Mouse (Mus musculus): ENCODE results near the gene Olfr777. TPM values are rescaled to one million over a fixed set of nuclear protein-coding genes. Genes with fewer than 3 reads are reported as not detected.
"Not testable (repeated sequence)": the region's sequence is repeated elsewhere in the genome, so short reads cannot be mapped to it uniquely, and the experiment has no call there.

Olfr777 gene
- not detected for polyA plus RNA-seq (2012; fragmentation: generic; extraction: Trizol)
- long read RNA-seq, experiment 1: 0 reads
- long read RNA-seq, experiment 2: 0 reads

DNA sequence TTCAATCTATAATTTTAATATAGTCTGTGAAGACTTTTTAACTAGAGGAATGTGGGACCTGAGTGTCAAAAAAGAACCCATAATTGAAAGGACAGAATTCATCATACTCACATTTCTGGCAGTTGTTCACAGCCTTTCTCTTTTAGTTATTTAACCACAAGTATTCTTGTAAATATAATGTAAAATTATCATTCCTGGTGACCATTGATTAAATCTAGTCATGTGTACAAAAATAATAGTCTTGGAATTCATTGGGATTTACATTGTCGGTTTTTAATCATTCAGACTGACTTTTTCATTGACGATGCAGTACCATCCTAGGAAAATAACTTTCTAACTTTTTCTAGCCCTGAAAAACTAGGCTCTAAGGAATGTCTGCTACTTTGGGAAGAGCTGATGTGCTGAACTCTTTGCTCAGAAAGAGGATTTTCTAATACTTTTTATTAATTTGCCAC lies at the start of gene Olfr777:
Gene Olfr777 (minus strand): TSS at position 405 of the 455 bp plus-strand sequence.
- H3ac ChIP-seq (ENCODE audit: control insufficient read depth, insufficient read length, low read depth): no peak within 1 kb of the TSS
- no peaks in the 10 kb centered on the region for H3K79me2 ChIP-seq (ENCODE audit: control insufficient read depth, insufficient read depth)
- no peaks in the 10 kb centered on the region for H3K79me3 ChIP-seq (ENCODE audit: low read depth)
- H3K4me3 ChIP-seq (ENCODE audit: insufficient read depth, poor library complexity, severe bottlenecking): no peak within 1 kb of the TSS
- no peaks in the 10 kb centered on the region for H3K27me3 ChIP-seq (ENCODE audit: control insufficient read depth, insufficient read depth, insufficient read length)
- no peak for TF ChIP-seq CEBPB (IDR thresholded peaks at IDR 0.05; ENCODE audit: low read depth)
- no peak for TF ChIP-seq MYOD1 (IDR thresholded peaks at IDR 0.05; ENCODE audit: control insufficient read depth, insufficient read length, low read depth)
- no peak for TF ChIP-seq MYOG (IDR thresholded peaks at IDR 0.05; ENCODE audit: control insufficient read depth, extremely low read depth, insufficient read length)
- TF ChIP-seq FOSL1 (IDR thresholded peaks at IDR 0.05; ENCODE audit: insufficient read depth, low read length, poor library complexity, severe bottlenecking): no peak
- no peak for TF ChIP-seq CTCF (IDR thresholded peaks at IDR 0.05; ENCODE audit: control insufficient read depth, insufficient read depth, insufficient read length)
- TF ChIP-seq MAX (IDR thresholded peaks at IDR 0.05): no peak
- TF ChIP-seq USF1 (IDR thresholded peaks at IDR 0.05; ENCODE audit: low read depth): no peak
- no peaks in the 10 kb centered on the region for H3K36me3 ChIP-seq (ENCODE audit: control insufficient read depth, insufficient read depth)

DNA sequence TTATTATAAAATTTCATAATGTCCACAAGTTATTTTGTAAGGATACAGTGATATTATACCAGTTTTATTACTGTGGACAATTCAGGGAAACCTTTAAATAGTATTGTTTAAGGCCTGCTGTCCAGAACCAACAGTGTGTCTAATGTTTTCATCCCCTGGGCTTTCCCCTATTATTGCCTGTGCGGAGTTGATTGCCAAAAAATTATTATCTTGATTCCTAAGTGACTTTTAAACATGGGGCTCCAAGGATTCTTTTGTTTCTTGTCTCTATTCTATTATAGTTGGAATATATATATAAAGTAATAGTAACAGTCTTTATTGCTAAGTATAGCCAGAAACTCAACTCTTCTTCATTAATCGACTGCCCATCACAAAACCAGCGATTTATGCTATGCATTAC lies 46.5 kb upstream of the Olfr777 start, which contains the start of gene Olfr780:
Gene Olfr780 (plus strand): TSS at position 301 of the 400 bp plus-strand sequence.
- H3K79me2 ChIP-seq (ENCODE audit: control insufficient read depth, insufficient read depth): no peaks in the 10 kb centered on the region
- H3K27me3 ChIP-seq (ENCODE audit: control insufficient read depth, insufficient read depth, insufficient read length): no peaks in the 10 kb centered on the region
- H3K79me3 ChIP-seq (ENCODE audit: low read depth): no peaks in the 10 kb centered on the region
- no peak within 1 kb of the TSS for H3K4me3 ChIP-seq (ENCODE audit: insufficient read depth, poor library complexity, severe bottlenecking)
- no peaks in the 10 kb centered on the region for H3K36me3 ChIP-seq (ENCODE audit: control insufficient read depth, insufficient read depth)
- H3ac ChIP-seq (ENCODE audit: control insufficient read depth, insufficient read length, low read depth): no peak within 1 kb of the TSS
- TF ChIP-seq CEBPB (IDR thresholded peaks at IDR 0.05; ENCODE audit: low read depth) (no peak), CTCF (IDR thresholded peaks at IDR 0.05; ENCODE audit: control insufficient read depth, insufficient read depth, insufficient read length) (no peak), MYOD1 (IDR thresholded peaks at IDR 0.05; ENCODE audit: control insufficient read depth, insufficient read length, low read depth) (no peak), MYOG (IDR thresholded peaks at IDR 0.05; ENCODE audit: control insufficient read depth, extremely low read depth, insufficient read length) (no peak), MAX (IDR thresholded peaks at IDR 0.05) (no peak), USF1 (IDR thresholded peaks at IDR 0.05; ENCODE audit: low read depth) (no peak), FOSL1 (IDR thresholded peaks at IDR 0.05; ENCODE audit: insufficient read depth, low read length, poor library complexity, severe bottlenecking) (no peak)

DNA sequence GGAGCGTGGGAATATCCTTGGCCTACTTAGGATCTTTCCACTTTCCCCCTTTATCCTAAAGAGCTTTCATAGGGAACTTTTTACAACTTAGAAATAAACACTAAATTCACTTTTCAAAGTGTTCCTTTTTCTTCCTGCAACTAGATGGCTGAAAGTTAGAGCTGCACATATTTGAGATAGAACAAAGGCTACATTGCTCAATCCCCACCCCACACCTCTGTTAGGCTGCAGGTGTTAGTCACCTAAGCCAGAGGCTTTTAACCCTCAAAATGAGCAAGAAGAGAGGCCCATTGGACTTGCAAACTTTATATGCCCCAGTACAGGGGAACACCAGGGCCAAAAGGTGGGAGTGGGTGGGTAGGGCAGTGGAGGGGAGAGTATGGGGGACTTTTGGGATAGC lies 42.2 kb upstream of the Olfr777 start:
- H3K79me3 ChIP-seq (ENCODE audit: low read depth); H3ac ChIP-seq (ENCODE audit: control insufficient read depth, insufficient read length, low read depth); H3K36me3 ChIP-seq (ENCODE audit: control insufficient read depth, insufficient read depth); H3K27me3 ChIP-seq (ENCODE audit: control insufficient read depth, insufficient read depth, insufficient read length); H3K79me2 ChIP-seq (ENCODE audit: control insufficient read depth, insufficient read depth); H3K4me3 ChIP-seq (ENCODE audit: insufficient read depth, poor library complexity, severe bottlenecking): not testable (repeated sequence)

DNA sequence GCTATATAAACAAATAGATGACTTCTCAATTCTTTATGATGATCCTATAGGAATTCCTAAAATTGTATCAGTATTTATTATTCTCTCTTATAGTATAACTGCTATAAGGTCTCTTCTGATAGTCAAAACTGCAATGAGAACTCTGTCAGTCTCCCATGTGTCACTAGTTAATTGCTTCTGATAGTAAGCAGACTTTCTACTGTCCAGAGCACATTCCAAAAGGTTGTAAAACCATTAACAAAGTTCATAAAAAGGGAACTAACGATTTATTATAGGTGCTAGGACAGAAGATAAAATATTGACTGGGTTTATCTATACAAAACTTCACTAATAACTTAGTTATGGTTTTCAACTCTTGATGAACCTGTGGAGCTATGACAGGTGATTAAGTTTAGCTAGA lies 41.7 kb upstream of the Olfr777 start:
- H3ac ChIP-seq (ENCODE audit: control insufficient read depth, insufficient read length, low read depth); H3K79me2 ChIP-seq (ENCODE audit: control insufficient read depth, insufficient read depth); H3K79me3 ChIP-seq (ENCODE audit: low read depth); H3K36me3 ChIP-seq (ENCODE audit: control insufficient read depth, insufficient read depth); H3K4me3 ChIP-seq (ENCODE audit: insufficient read depth, poor library complexity, severe bottlenecking); H3K27me3 ChIP-seq (ENCODE audit: control insufficient read depth, insufficient read depth, insufficient read length): not testable (repeated sequence)

DNA sequence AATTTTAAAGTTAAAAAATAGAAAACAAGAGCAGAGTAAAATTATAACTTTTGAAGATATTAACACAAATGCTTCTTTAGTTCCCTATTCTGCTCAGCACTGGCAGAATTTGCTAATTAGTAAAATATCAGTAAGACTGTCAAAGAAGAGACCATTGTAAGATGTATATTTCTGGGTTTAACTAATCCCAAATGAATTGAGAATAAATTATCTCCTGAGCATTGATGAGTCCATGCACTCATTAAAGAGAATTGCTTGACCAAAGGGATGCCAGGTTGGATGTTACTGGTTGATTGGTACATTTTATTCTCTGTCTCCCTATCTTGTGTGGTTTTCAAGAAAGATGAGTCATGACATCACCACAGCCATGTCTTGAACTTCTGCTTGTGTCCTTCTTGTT lies 12.5 kb downstream of the Olfr777 start, which contains the start of gene Olfr776:
Gene Olfr776 (plus strand): TSS at position 301 of the 400 bp plus-strand sequence.
- no peaks in the 10 kb centered on the region for H3K79me3 ChIP-seq (ENCODE audit: low read depth)
- H3K79me2 ChIP-seq (ENCODE audit: control insufficient read depth, insufficient read depth): no peaks in the 10 kb centered on the region
- no peak within 1 kb of the TSS for H3K4me3 ChIP-seq (ENCODE audit: insufficient read depth, poor library complexity, severe bottlenecking)
- H3ac ChIP-seq (ENCODE audit: control insufficient read depth, insufficient read length, low read depth): no peak within 1 kb of the TSS
- H3K27me3 ChIP-seq (ENCODE audit: control insufficient read depth, insufficient read depth, insufficient read length): no peaks in the 10 kb centered on the region
- no peaks in the 10 kb centered on the region for H3K36me3 ChIP-seq (ENCODE audit: control insufficient read depth, insufficient read depth)
- TF ChIP-seq MYOG (IDR thresholded peaks at IDR 0.05; ENCODE audit: control insufficient read depth, extremely low read depth, insufficient read length): no peak

DNA sequence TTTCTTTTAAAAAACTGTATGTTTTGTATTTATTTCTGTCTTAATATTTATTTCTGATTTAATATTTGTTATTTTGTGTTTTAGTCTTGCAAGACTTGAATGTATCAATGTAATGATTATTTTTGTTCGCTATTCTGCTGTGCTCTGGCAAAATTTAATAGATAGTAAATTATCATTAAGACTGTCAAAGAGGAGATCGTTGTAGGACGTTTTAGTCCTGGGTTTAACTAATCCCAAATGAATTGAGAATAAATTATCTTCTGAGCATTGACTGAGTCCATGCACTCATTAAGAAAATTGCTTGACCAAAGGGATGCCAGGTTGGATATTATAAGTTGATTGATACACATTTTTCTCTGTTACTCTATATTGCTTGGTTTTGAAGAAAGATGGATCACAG lies 23.2 kb downstream of the Olfr777 start, which contains the start of gene Olfr775:
Gene Olfr775 (plus strand): TSS at position 301 of the 400 bp plus-strand sequence.
- Histone ChIP-seq H3ac (ENCODE audit: control insufficient read depth, insufficient read length, low read depth) (no peak within 1 kb of the TSS), H3K27me3 (ENCODE audit: control insufficient read depth, insufficient read depth, insufficient read length) (no peaks in the 10 kb centered on the region), H3K4me3 (ENCODE audit: insufficient read depth, poor library complexity, severe bottlenecking) (no peak within 1 kb of the TSS), H3K79me2 (ENCODE audit: control insufficient read depth, insufficient read depth) (no peaks in the 10 kb centered on the region), H3K79me3 (ENCODE audit: low read depth) (no peaks in the 10 kb centered on the region), H3K36me3 (ENCODE audit: control insufficient read depth, insufficient read depth) (no peaks in the 10 kb centered on the region)
- TF ChIP-seq MAX (IDR thresholded peaks at IDR 0.05): no peak
- TF ChIP-seq CEBPB (IDR thresholded peaks at IDR 0.05; ENCODE audit: low read depth): no peak
- no peak for TF ChIP-seq USF1 (IDR thresholded peaks at IDR 0.05; ENCODE audit: low read depth)
- TF ChIP-seq MYOD1 (IDR thresholded peaks at IDR 0.05; ENCODE audit: control insufficient read depth, insufficient read length, low read depth): no peak
- TF ChIP-seq FOSL1 (IDR thresholded peaks at IDR 0.05; ENCODE audit: insufficient read depth, low read length, poor library complexity, severe bottlenecking): no peak
- no peak for TF ChIP-seq MYOG (IDR thresholded peaks at IDR 0.05; ENCODE audit: control insufficient read depth, extremely low read depth, insufficient read length)
- no peak for TF ChIP-seq CTCF (IDR thresholded peaks at IDR 0.05; ENCODE audit: control insufficient read depth, insufficient read depth, insufficient read length)

All from C2C12 (cell line).